Comparison of ENCODE assay signal across 8 mouse cellular contexts in the genomic region with DNA sequence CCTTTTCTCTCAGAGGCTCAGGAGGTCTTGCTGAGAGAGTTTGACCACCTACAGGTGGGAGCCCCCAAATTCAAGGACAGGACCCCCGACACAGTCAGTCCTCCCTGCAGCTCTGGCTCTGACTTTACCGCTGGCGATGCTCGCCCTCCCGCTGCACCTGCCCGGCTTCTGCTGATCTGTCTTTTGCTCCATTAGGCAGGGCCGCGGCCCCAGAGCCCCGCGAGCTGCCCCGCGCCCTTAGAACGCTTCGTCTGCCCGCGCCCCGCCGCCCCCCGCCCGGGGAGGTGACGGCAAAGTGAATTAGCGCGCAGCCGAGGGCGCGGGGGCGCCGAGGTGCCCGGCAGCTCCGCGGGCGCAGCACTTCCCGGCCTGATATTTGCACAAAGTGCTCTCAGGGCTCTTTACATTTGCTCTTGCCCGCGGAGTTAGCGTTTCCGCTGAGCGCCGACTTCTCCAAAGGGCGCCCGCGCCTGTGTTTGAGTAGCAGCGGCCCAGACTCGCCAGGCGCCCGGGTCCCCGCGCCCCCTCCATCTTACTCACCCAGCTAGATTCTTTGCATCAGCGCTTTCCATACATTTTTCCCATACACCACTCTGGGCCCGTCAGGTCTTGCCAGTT.
DNase-seq lines count a peak whose midpoint lies in the region; ATAC-seq and TF ChIP-seq lines count a peak whose summit lies in the region.

No protein-coding gene starts in this region.

- no peaks in the 10 kb centered on the region for H3K36me3 ChIP-seq in lung, postnatal 0 days (ENCODE audit: insufficient read depth, low read length)
- H3K36me3 ChIP-seq in forebrain, embryonic 12.5 days (replicated peaks) = no peaks in the 10 kb centered on the region
- H3K36me3 ChIP-seq in limb, embryonic 14.5 days (ENCODE audit: control insufficient read depth, insufficient read depth, low read length) = no peaks in the 10 kb centered on the region

- DNase-seq in lung, postnatal 0 days (ENCODE audit: low spot score) = peak; percentile 40
- DNase-seq in lung, postnatal 25 days (ENCODE audit: low spot score) = no peak
- DNase-seq in limb, embryonic 14.5 days (ENCODE audit: low spot score) = no peak
- DNase-seq in retina, embryonic 14.5 days (ENCODE audit: low spot score) = peak; percentile 46
- no peak for DNase-seq in layer of hippocampus, adult 9-10 months (ENCODE audit: low spot score)
- DNase-seq in frontal cortex, postnatal 14 days (ENCODE audit: low spot score in 2 of 2) = no peak
- DNase-seq in ovary, postnatal 14 days (ENCODE audit: low spot score) = no peak

- no peak for TF ChIP-seq CTCF in lung, postnatal 0 days (IDR thresholded peaks at IDR 0.05)

- no peak overlapping the region for H3K27ac ChIP-seq in lung, postnatal 0 days (ENCODE audit: low read length)
- H3K27ac ChIP-seq in forebrain, embryonic 12.5 days = no peak overlapping the region
- H3K27ac ChIP-seq in limb, embryonic 14.5 days (replicated peaks; ENCODE audit: low read depth, low read length) = no peak overlapping the region

- peaks cover 13% of the 10 kb centered on the region; the same call in 1 of the 2 replicates for H3K27me3 ChIP-seq in lung, postnatal 0 days (replicated peaks; ENCODE audit: insufficient read depth, low read length)
- H3K27me3 ChIP-seq in forebrain, embryonic 12.5 days = peaks cover 60% of the 10 kb centered on the region
- H3K27me3 ChIP-seq in limb, embryonic 14.5 days (ENCODE audit: control insufficient read depth, insufficient read depth, low read length) = peaks cover 25% of the 10 kb centered on the region

- H3K9me3 ChIP-seq in lung, postnatal 0 days (ENCODE audit: low read length) = no peaks in the 10 kb centered on the region
- H3K9me3 ChIP-seq in forebrain, embryonic 12.5 days = no peaks in the 10 kb centered on the region
- no peaks in the 10 kb centered on the region for H3K9me3 ChIP-seq in limb, embryonic 14.5 days (ENCODE audit: control insufficient read depth, low read length)

- H3K4me2 ChIP-seq in lung, postnatal 0 days (replicated peaks; ENCODE audit: low read depth, low read length) = peak overlapping the region; percentile 59
- H3K4me2 ChIP-seq in forebrain, embryonic 12.5 days = peak overlapping the region; percentile 70
- peak overlapping the region; percentile 86 for H3K4me2 ChIP-seq in limb, embryonic 14.5 days (replicated peaks; ENCODE audit: low read depth, low read length, severe bottlenecking)

- TF ChIP-seq EP300 in lung, postnatal 0 days (IDR thresholded peaks at IDR 0.05) = no peak

- no peak overlapping the region for H3K9ac ChIP-seq in lung, postnatal 0 days (replicated peaks; ENCODE audit: low read depth)
- H3K9ac ChIP-seq in forebrain, embryonic 12.5 days = peak overlapping the region; percentile 49
- H3K9ac ChIP-seq in limb, embryonic 14.5 days (ENCODE audit: low read depth, low read length, severe bottlenecking) = peak overlapping the region; percentile 52

- H3K4me1 ChIP-seq in lung, postnatal 0 days (ENCODE audit: insufficient read depth, low read depth, low read length) = no peaks in the 10 kb centered on the region
- peaks cover 9% of the 10 kb centered on the region for H3K4me1 ChIP-seq in forebrain, embryonic 12.5 days
- H3K4me1 ChIP-seq in limb, embryonic 14.5 days (ENCODE audit: control insufficient read depth, insufficient read depth, low read length) = 0 out of 2 replicates have a peak, but pooled peaks cover 3% of the 10 kb centered on the region

- TF ChIP-seq POLR2A in limb, embryonic 14.5 days (IDR thresholded peaks at IDR 0.05; ENCODE audit: borderline replicate concordance, extremely low read depth, insufficient read depth, insufficient read length) = no peak

- WGBS in lung, postnatal 0 days = 3% methylated on average over 40 of the region's 50 CpGs
- under 1% methylated on average over 50 of the region's 50 CpGs for WGBS in forebrain, embryonic 12.5 days
- under 1% methylated on average over 44 of the region's 50 CpGs for WGBS in limb, embryonic 14.5 days

- peak overlapping the region; percentile 15; the same call in 1 of the 2 replicates for H3K4me3 ChIP-seq in lung, postnatal 0 days (ENCODE audit: low read depth, low read length)
- H3K4me3 ChIP-seq in forebrain, embryonic 12.5 days (replicated peaks) = peak overlapping the region; percentile 41
- peak overlapping the region; percentile 41 for H3K4me3 ChIP-seq in limb, embryonic 14.5 days (replicated peaks; ENCODE audit: low read length)

- ATAC-seq in lung, postnatal 0 days = no peak
- ATAC-seq in forebrain, embryonic 12.5 days (ENCODE audit: low FRiP score) = peak; percentile 39; the same call in 1 of the 2 replicates
- no peak for ATAC-seq in limb, embryonic 14.5 days (ENCODE audit: low FRiP score, low read depth)

Comparison
In these comparisons a context has a peak if more than half of its experiments do, and no peak if none do; other contexts are left out.
1. DNase-seq: peak in lung, postnatal 0 days (single experiment) and retina, embryonic 14.5 days (single experiment); none in lung, postnatal 25 days (single experiment), limb, embryonic 14.5 days (single experiment), layer of hippocampus, adult 9-10 months (single experiment), frontal cortex, postnatal 14 days (0 of 2) and ovary, postnatal 14 days (single experiment).
2. Peak in every context shown above with its lines, with median percentiles within 50 percentile points of each other: H3K4me2 ChIP-seq and H3K4me3 ChIP-seq.